7 mouse cellular contexts compared by ENCODE assay signal in the genomic region with DNA sequence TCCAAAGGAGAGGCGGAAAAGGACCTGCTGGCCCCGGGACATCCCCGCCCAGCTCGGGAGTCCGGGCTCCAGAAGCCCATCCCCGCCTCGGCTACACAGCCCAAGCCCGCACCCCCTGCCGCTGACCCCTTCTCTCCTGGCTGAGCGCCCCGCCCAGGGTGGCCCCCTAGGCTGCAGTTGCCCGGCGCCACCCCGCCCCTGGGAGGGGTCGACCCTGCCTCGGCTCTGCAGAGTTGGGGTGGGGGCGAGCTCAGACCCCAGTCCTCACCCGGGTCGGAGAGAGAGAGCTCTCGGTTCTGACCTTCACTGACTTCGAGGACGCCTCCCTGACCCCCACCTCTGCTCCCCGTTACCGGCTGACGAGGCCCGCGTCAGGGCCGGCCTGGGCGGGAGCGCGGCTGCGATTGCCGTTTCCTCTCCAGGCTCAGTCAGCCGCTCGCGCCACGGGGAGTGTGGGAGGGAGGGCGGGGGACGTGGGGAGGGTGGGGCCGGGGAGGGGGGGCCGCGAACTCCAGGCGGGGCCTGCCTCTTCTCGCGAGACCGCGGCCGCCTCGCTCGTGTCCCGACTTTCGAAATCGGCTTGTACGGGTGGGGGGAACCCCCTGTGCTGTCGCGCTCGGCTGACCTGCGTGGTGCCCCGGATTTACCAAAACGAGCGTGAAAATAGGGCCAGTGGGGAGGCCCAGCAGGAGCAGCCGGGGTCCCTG. TPM values are rescaled to one million over a fixed set of nuclear protein-coding genes. Genes with fewer than 3 reads are reported as not detected.
DNase-seq lines count a peak whose midpoint lies in the region; ATAC-seq lines count a peak whose summit lies in the region.

Ggnbp2 (minus strand) TSS at position 481 of the 707 bp plus-strand sequence.

- intact Hi-C loops in gastrocnemius, postnatal 36 days (cut with DNase I), result no loop called here
- intact Hi-C loops in left cerebral cortex, postnatal 36 days (cut with DNase I), result loop anchor here (5.0 kb wide), 1 partner anchor 272 kb away; the partner anchor contains the start of gene Usp32

- peak; percentile 89 for ATAC-seq in intestine, embryonic 16.5 days
- ATAC-seq in midbrain, embryonic 11.5 days (ENCODE audit: low FRiP score), result peak; percentile 90

- no peaks in the 10 kb centered on the region for H3K36me3 ChIP-seq in intestine, embryonic 16.5 days (ENCODE audit: control insufficient read depth, insufficient read depth, low read length)
- H3K36me3 ChIP-seq in midbrain, embryonic 11.5 days (ENCODE audit: control insufficient read depth, insufficient read depth, low read length), result no peaks in the 10 kb centered on the region

- no peaks in the 10 kb centered on the region for H3K27me3 ChIP-seq in intestine, embryonic 16.5 days (replicated peaks; ENCODE audit: control insufficient read depth, insufficient read depth, low read length)
- no peaks in the 10 kb centered on the region for H3K27me3 ChIP-seq in midbrain, embryonic 11.5 days (ENCODE audit: control insufficient read depth, insufficient read depth, low read length)

- H3K9ac ChIP-seq in intestine, embryonic 16.5 days (ENCODE audit: low read depth, low read length), result peak within 1 kb of the TSS; percentile 98
- peak within 1 kb of the TSS; percentile 86 for H3K9ac ChIP-seq in midbrain, embryonic 11.5 days (ENCODE audit: low read length)

- peak within 1 kb of the TSS; percentile 89 for H3K4me3 ChIP-seq in intestine, embryonic 16.5 days (ENCODE audit: low read length)
- peak within 1 kb of the TSS; percentile 77 for H3K4me3 ChIP-seq in midbrain, embryonic 11.5 days (ENCODE audit: low read depth, low read length)

- H3K9me3 ChIP-seq in intestine, embryonic 16.5 days (ENCODE audit: control insufficient read depth, low read length), result no peaks in the 10 kb centered on the region
- H3K9me3 ChIP-seq in midbrain, embryonic 11.5 days (ENCODE audit: control insufficient read depth, low read length), result no peaks in the 10 kb centered on the region

- DNase-seq in adrenal gland, adult 18-20 months (ENCODE audit: low spot score in 2 of 2), result peak; percentile 93 to 94
- DNase-seq in embryo, embryonic 11 days, result peak; percentile 94
- peak; percentile 91 for DNase-seq in gastrocnemius, postnatal 36 days
- peak; percentile 89 to 92 for DNase-seq in left cerebral cortex, postnatal 36 days (ENCODE audit: low spot score in 2 of 2)
- DNase-seq in midbrain, embryonic 11.5 days (ENCODE audit: low spot score, missing footprints), result peak; percentile 99
- DNase-seq in skeletal muscle tissue, adult 2 months (ENCODE audit: low read depth, low spot score), result peak; percentile 94

- H3K27ac ChIP-seq in intestine, embryonic 16.5 days (ENCODE audit: low read length), result peak within 1 kb of the TSS; percentile 100
- H3K27ac ChIP-seq in midbrain, embryonic 11.5 days (ENCODE audit: low read depth, low read length), result peak within 1 kb of the TSS; percentile 98

- H3K4me2 ChIP-seq in intestine, embryonic 16.5 days (ENCODE audit: low read depth, low read length), result peak within 1 kb of the TSS; percentile 75
- H3K4me2 ChIP-seq in midbrain, embryonic 11.5 days, result peak within 1 kb of the TSS; percentile 71

- under 1% methylated on average over 37 of the region's 62 CpGs for WGBS in intestine, embryonic 16.5 days
- WGBS in midbrain, embryonic 11.5 days, result under 1% methylated on average over 43 of the region's 62 CpGs

- peaks cover 7% of the 10 kb centered on the region; the same call in 1 of the 2 replicates for H3K4me1 ChIP-seq in intestine, embryonic 16.5 days (ENCODE audit: control insufficient read depth, insufficient read depth, low read length)
- peaks cover 11% of the 10 kb centered on the region for H3K4me1 ChIP-seq in midbrain, embryonic 11.5 days (ENCODE audit: control insufficient read depth, insufficient read depth, low read length)

RNA-seq across cellular contexts. Expression of gene Ggnbp2, which starts in this region (rescaled TPM):
- 10 to 100 TPM; 75.4 to 83.9 TPM for total RNA-seq in adrenal gland, adult 18-20 months (2021)
- 10 to 100 TPM; 30.6 to 40.6 TPM for total RNA-seq in gastrocnemius, postnatal 36 days (2021)
- 73.7 and 76.8 TPM in 2 replicates for polyA plus RNA-seq in intestine, embryonic 16.5 days (2015; fragmentation: Nextera tagmentation; extraction: Ambion mirVana)
- total RNA-seq in left cerebral cortex, postnatal 36 days (2021), result 10 to 100 TPM; 75.9 to 93.3 TPM
- 71.0 and 75.4 TPM in 2 replicates for polyA plus RNA-seq in midbrain, embryonic 11.5 days (2014; fragmentation: Nextera tagmentation; extraction: Ambion mirVana)

Comparison
In these comparisons a context has a peak if more than half of its experiments do, and no peak if none do; other contexts are left out.
1. Peak in every context shown above with its lines: DNase-seq, ATAC-seq, H3K4me3 ChIP-seq and H3K27ac ChIP-seq.